Mouse (Mus musculus) liver, embryonic 14.5 days (tissue): ENCODE measurements around the gene Adamts6. TPM values are rescaled to one million over a fixed set of nuclear protein-coding genes. Genes with fewer than 3 reads are reported as not detected.

ENCODE experiments used
- ATAC-seq: fragments of 200-750 bp; cut with Nextera tagmentation; 2 replicates; pipeline ENCODE4 v1.8.0; 2017; ENCODE audit warnings: moderate number of reproducible peaks, mild to moderate bottlenecking, moderate library complexity; ENCODE audit not compliant: insufficient read depth
- DNase-seq, 3 experiments: peaks; one replicate each; pipeline ENCODE4 v3.0.0-alpha.2; 2012 to 2013; ENCODE audit warnings: low read depth in 3 of 3, low spot score in 3 of 3
- H3K27ac ChIP-seq: fragments of 300-500 bp; sonication (generic); 2 replicates; pipeline ENCODE4 v1.5.1; 2014; ENCODE audit warnings: moderate library complexity, mild to moderate bottlenecking, control low read depth, inconsistent platforms
- H3K27me3 ChIP-seq: fragments of 300-500 bp; sonication (generic); 2 replicates; pipeline ENCODE4 v1.6.1; 2014; ENCODE audit warnings: mild to moderate bottlenecking, low read length, moderate library complexity; ENCODE audit not compliant: control insufficient read depth, insufficient read depth
- H3K36me3 ChIP-seq: fragments of 300-500 bp; sonication (generic); replicated peaks from 2 replicates; pipeline ENCODE4 v1.6.1; 2014; ENCODE audit warnings: low read depth; ENCODE audit not compliant: control insufficient read depth, insufficient read depth
- H3K4me1 ChIP-seq, 2 experiments: fragments of 200-500 bp in 1 of 2; fragments of 300-500 bp in 1 of 2; sonication (generic) in 1 of 2; replicated peaks; 2 replicates each; pipeline ENCODE4 v1.6.1; 2012 to 2014; ENCODE audit warnings: antibody characterized with exemption in 1 of 2, inconsistent platforms in 1 of 2, low read length in 1 of 2; ENCODE audit not compliant: control insufficient read depth in 2 of 2, insufficient read depth in 2 of 2
- H3K4me2 ChIP-seq: fragments of 300-500 bp; sonication (generic); 2 replicates; pipeline ENCODE4 v1.6.1; 2014; ENCODE audit warnings: low read depth, mild to moderate bottlenecking, control low read depth, moderate library complexity
- H3K4me3 ChIP-seq, 2 experiments: fragments of 200-500 bp in 1 of 2; fragments of 300-500 bp in 1 of 2; sonication (generic) in 1 of 2; 2 replicates each; pipeline ENCODE4 v1.5.1; 2012 to 2014; ENCODE audit warnings: low read depth in 2 of 2, low read length in 2 of 2, mild to moderate bottlenecking in 2 of 2, control low read depth in 1 of 2, inconsistent platforms in 1 of 2, moderate library complexity in 1 of 2; ENCODE audit not compliant: insufficient read depth in 1 of 2
- H3K9ac ChIP-seq: fragments of 300-500 bp; sonication (generic); replicated peaks from 2 replicates; pipeline ENCODE4 v1.6.1; 2014; ENCODE audit warnings: mild to moderate bottlenecking, control low read depth, moderate library complexity
- H3K9me3 ChIP-seq: fragments of 300-500 bp; sonication (generic); 2 replicates; pipeline ENCODE4 v1.6.1; 2016; ENCODE audit warnings: low read length, mixed read lengths; ENCODE audit not compliant: control insufficient read depth
- CTCF ChIP-seq: IDR thresholded peaks from 2 replicates; pipeline ENCODE4 v1.5.1; 2016; ENCODE audit warnings: antibody characterized with exemption, low read depth, control low read depth
- EP300 ChIP-seq: IDR thresholded peaks from 2 replicates; pipeline ENCODE4 v1.6.1; 2016; ENCODE audit warnings: antibody characterized with exemption, low read depth
- whole genome bisulfite sequencing: fragments of 180-500 bp; shearing (Covaris S2); extraction: QIAGEN DNeasy Blood & Tissue Kit; methylation state at CpG from one replicate; pipeline ENCODE4 v1.1.7; 2014; ENCODE audit not compliant: insufficient replicate concordance; 5-methylcytosine and 5-hydroxymethylcytosine counted together
- polyA plus RNA-seq, 2 experiments: library from polyadenylated mRNA; depleted of rRNA in 1 of 2; stranded (reverse) in 1 of 2; unstranded in 1 of 2; fragments of >200 nt; fragmentation: Nextera tagmentation in 1 of 2; extraction: Ambion mirVana in 1 of 2; gene quantifications; 2 replicates each; pipeline versions ENCODE4 v1.2.1 to v1.2.3; 2012 to 2014

Adamts6 gene
- polyA plus RNA-seq, 2 experiments, result 0.08 to 0.35 TPM

GRCm38 (mm10) chr13:104329742-104330141, 42.1 kb downstream of the Adamts6 start:
- Histone ChIP-seq H3K27me3 (no peaks in the 10 kb centered on the region), H3K9ac (no peak overlapping the region), H3K27ac (no peak overlapping the region), H3K4me2 (no peak overlapping the region), H3K4me3 (no peak overlapping the region), H3K36me3 (no peaks in the 10 kb centered on the region), H3K4me1 (no peaks in the 10 kb centered on the region), H3K9me3 (no peaks in the 10 kb centered on the region)
- ATAC-seq (no peak), DNase-seq (no peak)
- TF ChIP-seq CTCF (no peak), EP300 (no peak)
- WGBS, result 77% methylated on average over 2 of the region's 2 CpGs

GRCm38 (mm10) chr13:104352590-104352989, 65.0 kb downstream of the Adamts6 start:
- WGBS, result 66% methylated on average over 5 of the region's 5 CpGs
- no peak for ATAC-seq

GRCm38 (mm10) chr13:104393427-104394356, 106.1 kb downstream of the Adamts6 start:
- DNase-seq (no peak), ATAC-seq (no peak)
- no peak overlapping the region for H3K4me2 ChIP-seq
- no peak overlapping the region for H3K27ac ChIP-seq
- no peak overlapping the region for H3K9ac ChIP-seq
- 76% methylated on average over 8 of the region's 8 CpGs for WGBS
- no peaks in the 10 kb centered on the region for H3K27me3 ChIP-seq
- no peak overlapping the region for H3K4me3 ChIP-seq
- no peak for TF ChIP-seq CTCF
- no peak for TF ChIP-seq EP300
- H3K36me3 ChIP-seq, result no peaks in the 10 kb centered on the region
- H3K9me3 ChIP-seq, result no peaks in the 10 kb centered on the region
- H3K4me1 ChIP-seq, result no peaks in the 10 kb centered on the region

More at GRCm38 (mm10) chr13:104352590-104352989, 65.0 kb downstream of the Adamts6 start:
- H3K9ac ChIP-seq, result no peak overlapping the region
- no peaks in the 10 kb centered on the region for H3K4me1 ChIP-seq
- H3K4me3 ChIP-seq, result no peak overlapping the region
- H3K27me3 ChIP-seq, result no peaks in the 10 kb centered on the region
- no peak for TF ChIP-seq CTCF
- TF ChIP-seq EP300, result no peak
- H3K27ac ChIP-seq, result no peak overlapping the region
- H3K36me3 ChIP-seq, result no peaks in the 10 kb centered on the region
- H3K4me2 ChIP-seq, result no peak overlapping the region
- DNase-seq, result no peak
- no peaks in the 10 kb centered on the region for H3K9me3 ChIP-seq

- no peak overlapping the region for H3K9ac ChIP-seq
- WGBS, result 68% methylated on average over 8 of the region's 8 CpGs
- H3K27ac ChIP-seq, result no peak overlapping the region
- no peaks in the 10 kb centered on the region for H3K36me3 ChIP-seq
- H3K4me3 ChIP-seq, result no peak overlapping the region
- H3K9me3 ChIP-seq, result no peaks in the 10 kb centered on the region
- H3K4me1 ChIP-seq, result no peaks in the 10 kb centered on the region
- H3K27me3 ChIP-seq, result no peaks in the 10 kb centered on the region
- TF ChIP-seq EP300 (no peak), CTCF (no peak)
- DNase-seq (no peak), ATAC-seq (no peak)
- H3K4me2 ChIP-seq, result no peak overlapping the region
These were observed 110.2 kb downstream of the Adamts6 start for GRCm38 (mm10) chr13:104397814-104398213.

- Histone ChIP-seq H3K4me1 (no peaks in the 10 kb centered on the region), H3K9ac (no peak overlapping the region), H3K4me2 (no peak overlapping the region), H3K4me3 (no peak overlapping the region), H3K36me3 (no peaks in the 10 kb centered on the region), H3K27ac (no peak overlapping the region), H3K27me3 (no peaks in the 10 kb centered on the region), H3K9me3 (no peaks in the 10 kb centered on the region)
- WGBS, result 77% methylated on average over 2 of the region's 2 CpGs
- DNase-seq, result no peak
- ATAC-seq, result no peak
- TF ChIP-seq EP300, result no peak
- TF ChIP-seq CTCF, result no peak
These were observed 145.1 kb downstream of the Adamts6 start for GRCm38 (mm10) chr13:104432734-104433133.
